Mouse (Mus musculus) limb, embryonic 12.5 days (tissue): Measurements from ENCODE around the gene Smg6. TPM values are rescaled to one million over a fixed set of nuclear protein-coding genes. Genes with fewer than 3 reads are reported as not detected.

ENCODE experiments used
- ATAC-seq: fragments of 200-750 bp; cut with Nextera tagmentation; 2 replicates; pipeline ENCODE4 v1.8.0; 2017; ENCODE audit warnings: low read depth, moderate TSS enrichment; ENCODE audit not compliant: insufficient number of reproducible peaks, insufficient read depth, low FRiP score, low TSS enrichment
- H3K27ac ChIP-seq: fragments of 300-500 bp; sonication (generic); 2 replicates; pipeline ENCODE4 v1.5.1; 2016; ENCODE audit warnings: mild to moderate bottlenecking, moderate library complexity
- H3K27me3 ChIP-seq: fragments of 300-500 bp; sonication (generic); 2 replicates; pipeline ENCODE4 v1.6.1; 2016; ENCODE audit warnings: mild to moderate bottlenecking, moderate library complexity
- H3K36me3 ChIP-seq: fragments of 300-500 bp; sonication (generic); 2 replicates; pipeline ENCODE4 v1.6.1; 2016; ENCODE audit warnings: mild to moderate bottlenecking, moderate library complexity
- H3K4me1 ChIP-seq: fragments of 300-500 bp; sonication (generic); replicated peaks from 2 replicates; pipeline ENCODE4 v1.6.1; 2016
- H3K4me2 ChIP-seq: fragments of 300-500 bp; sonication (generic); 2 replicates; pipeline ENCODE4 v1.6.1; 2016; ENCODE audit warnings: mild to moderate bottlenecking, moderate library complexity
- H3K4me3 ChIP-seq: fragments of 300-500 bp; sonication (generic); replicated peaks from 2 replicates; pipeline ENCODE4 v1.5.1; 2016; ENCODE audit warnings: mild to moderate bottlenecking
- H3K9ac ChIP-seq: fragments of 300-500 bp; sonication (generic); replicated peaks from 2 replicates; pipeline ENCODE4 v1.6.1; 2016; ENCODE audit warnings: mild to moderate bottlenecking, moderate library complexity
- H3K9me3 ChIP-seq: fragments of 300-500 bp; sonication (generic); 2 replicates; pipeline ENCODE4 v1.6.1; 2016; ENCODE audit warnings: mild to moderate bottlenecking, moderate library complexity
- WGBS: fragments of 180-500 bp; shearing (Covaris S2); methylation state at CpG from one replicate; pipeline ENCODE4 v1.1.7; 2016; 5-methylcytosine and 5-hydroxymethylcytosine counted together
- polyA plus RNA-seq: library from polyadenylated mRNA; unstranded; fragments of >200 nt; fragmentation: Nextera tagmentation; extraction: Ambion mirVana; gene quantifications from 2 replicates; pipeline ENCODE4 v1.2.1, GENCODE M21; 2016

Gene Smg6
- polyA plus RNA-seq, 1 experiment from 2014 or later = 22.7 TPM

GRCm38 (mm10) chr11:75152603-75153557, 227.3 kb downstream of the Smg6 start:
- no peak for ATAC-seq
- Histone ChIP-seq H3K36me3 (peaks cover 32% of the 10 kb centered on the region), H3K4me1 (peaks cover 56% of the 10 kb centered on the region), H3K9me3 (no peaks in the 10 kb centered on the region), H3K4me3 (no peak overlapping the region), H3K27ac (peak overlapping the region; percentile 36; the same call in 1 of the 2 replicates), H3K27me3 (no peaks in the 10 kb centered on the region), H3K4me2 (no peak overlapping the region), H3K9ac (no peak overlapping the region)
- WGBS = 74% methylated on average over 18 of the region's 18 CpGs

- peaks cover 47% of the 10 kb centered on the region for H3K4me1 ChIP-seq
- no peaks in the 10 kb centered on the region for H3K9me3 ChIP-seq
- no peak for ATAC-seq
- 79% methylated on average over 6 of the region's 6 CpGs for WGBS
- H3K4me2 ChIP-seq = no peak overlapping the region
- 0 out of 2 replicates have a peak overlapping the region, but pooled peaks have one; percentile 23 for H3K27ac ChIP-seq
- H3K4me3 ChIP-seq = no peak overlapping the region
- H3K36me3 ChIP-seq = peaks cover 35% of the 10 kb centered on the region
- no peak overlapping the region for H3K9ac ChIP-seq
- no peaks in the 10 kb centered on the region for H3K27me3 ChIP-seq
These were observed 228.5 kb downstream of the Smg6 start for GRCm38 (mm10) chr11:75154053-75154585.

GRCm38 (mm10) chr11:75155985-75156384, 230.4 kb downstream of the Smg6 start:
- H3K9me3 ChIP-seq = no peaks in the 10 kb centered on the region
- no peak for ATAC-seq
- H3K36me3 ChIP-seq = peaks cover 37% of the 10 kb centered on the region
- H3K9ac ChIP-seq = no peak overlapping the region
- no peaks in the 10 kb centered on the region for H3K27me3 ChIP-seq
- H3K4me1 ChIP-seq = peaks cover 41% of the 10 kb centered on the region
- no peak overlapping the region for H3K4me3 ChIP-seq
- peak overlapping the region; percentile 53 for H3K27ac ChIP-seq
- WGBS = 36% methylated on average over 6 of the region's 6 CpGs
- no peak overlapping the region for H3K4me2 ChIP-seq

GRCm38 (mm10) chr11:75156416-75156815, 230.8 kb downstream of the Smg6 start:
- H3K9ac ChIP-seq = no peak overlapping the region
- peak overlapping the region; percentile 53 for H3K27ac ChIP-seq
- peaks cover 37% of the 10 kb centered on the region for H3K36me3 ChIP-seq
- H3K4me3 ChIP-seq = no peak overlapping the region
- 22% methylated on average over 5 of the region's 5 CpGs for WGBS
- no peaks in the 10 kb centered on the region for H3K9me3 ChIP-seq
- peaks cover 41% of the 10 kb centered on the region for H3K4me1 ChIP-seq
- H3K4me2 ChIP-seq = no peak overlapping the region
- no peak for ATAC-seq
- H3K27me3 ChIP-seq = no peaks in the 10 kb centered on the region

- WGBS = 25% methylated on average over 4 of the region's 4 CpGs
- H3K4me3 ChIP-seq = no peak overlapping the region
- ATAC-seq = no peak
- no peaks in the 10 kb centered on the region for H3K27me3 ChIP-seq
- H3K4me2 ChIP-seq = no peak overlapping the region
- 0 out of 2 replicates have a peak overlapping the region, but pooled peaks have one; percentile 53 for H3K27ac ChIP-seq
- H3K36me3 ChIP-seq = peaks cover 42% of the 10 kb centered on the region
- no peaks in the 10 kb centered on the region for H3K9me3 ChIP-seq
- H3K9ac ChIP-seq = no peak overlapping the region; the same call in 1 of the 2 replicates
- peaks cover 41% of the 10 kb centered on the region for H3K4me1 ChIP-seq
These were observed 231.4 kb downstream of the Smg6 start for GRCm38 (mm10) chr11:75157037-75157436.

- no peak for ATAC-seq
- H3K9me3 ChIP-seq = no peaks in the 10 kb centered on the region
- no peak overlapping the region for H3K4me3 ChIP-seq
- peaks cover 51% of the 10 kb centered on the region for H3K36me3 ChIP-seq
- H3K27me3 ChIP-seq = peaks cover 2% of the 10 kb centered on the region; the same call in 1 of the 2 replicates
- H3K9ac ChIP-seq = no peak overlapping the region
- H3K27ac ChIP-seq = 0 out of 2 replicates have a peak overlapping the region, but pooled peaks have one; percentile 17
- peaks cover 43% of the 10 kb centered on the region for H3K4me1 ChIP-seq
- H3K4me2 ChIP-seq = no peak overlapping the region
- 38% methylated on average over 2 of the region's 2 CpGs for WGBS
These were observed 232.3 kb downstream of the Smg6 start for GRCm38 (mm10) chr11:75157901-75158300.

- Histone ChIP-seq H3K4me1 (peaks cover 46% of the 10 kb centered on the region), H3K27ac (peak overlapping the region; percentile 17; the same call in 1 of the 2 replicates), H3K4me3 (no peak overlapping the region), H3K36me3 (peaks cover 56% of the 10 kb centered on the region), H3K4me2 (no peak overlapping the region), H3K27me3 (peaks cover 7% of the 10 kb centered on the region), H3K9me3 (no peaks in the 10 kb centered on the region), H3K9ac (no peak overlapping the region)
- WGBS = 92% methylated on average over 14 of the region's 14 CpGs
- ATAC-seq = no peak
These were observed 232.8 kb downstream of the Smg6 start for GRCm38 (mm10) chr11:75158432-75158831.

- Histone ChIP-seq H3K27ac (no peak overlapping the region), H3K9me3 (no peaks in the 10 kb centered on the region), H3K27me3 (peaks cover 19% of the 10 kb centered on the region), H3K4me1 (peaks cover 38% of the 10 kb centered on the region), H3K36me3 (peaks cover 68% of the 10 kb centered on the region), H3K9ac (no peak overlapping the region), H3K4me3 (no peak overlapping the region), H3K4me2 (no peak overlapping the region)
- WGBS = 63% methylated on average over 2 of the region's 2 CpGs
- no peak for ATAC-seq
These were observed 233.9 kb downstream of the Smg6 start for GRCm38 (mm10) chr11:75159564-75159963.

- Histone ChIP-seq H3K9me3 (no peaks in the 10 kb centered on the region), H3K4me2 (no peak overlapping the region), H3K27me3 (peaks cover 32% of the 10 kb centered on the region), H3K9ac (no peak overlapping the region), H3K36me3 (peaks cover 81% of the 10 kb centered on the region), H3K27ac (no peak overlapping the region), H3K4me1 (peaks cover 43% of the 10 kb centered on the region), H3K4me3 (no peak overlapping the region)
- no peak for ATAC-seq
- WGBS = 86% methylated on average over 7 of the region's 7 CpGs
These were observed 235.3 kb downstream of the Smg6 start for GRCm38 (mm10) chr11:75160954-75161353.

GRCm38 (mm10) chr11:75161417-75162008, 235.9 kb downstream of the Smg6 start:
- Histone ChIP-seq H3K4me2 (no peak overlapping the region), H3K9me3 (no peaks in the 10 kb centered on the region), H3K4me1 (peaks cover 43% of the 10 kb centered on the region), H3K4me3 (no peak overlapping the region), H3K27me3 (peaks cover 38% of the 10 kb centered on the region), H3K9ac (no peak overlapping the region), H3K36me3 (peaks cover 82% of the 10 kb centered on the region), H3K27ac (peak overlapping the region; percentile 45; the same call in 1 of the 2 replicates)
- ATAC-seq = no peak
- 69% methylated on average over 4 of the region's 4 CpGs for WGBS

- Histone ChIP-seq H3K9me3 (no peaks in the 10 kb centered on the region), H3K4me1 (peaks cover 43% of the 10 kb centered on the region), H3K9ac (peak overlapping the region; percentile 5; the same call in 1 of the 2 replicates), H3K4me3 (no peak overlapping the region), H3K4me2 (no peak overlapping the region), H3K36me3 (peaks cover 88% of the 10 kb centered on the region), H3K27me3 (peaks cover 49% of the 10 kb centered on the region), H3K27ac (no peak overlapping the region)
- 91% methylated on average over 12 of the region's 12 CpGs for WGBS
- no peak for ATAC-seq
These were observed 237.0 kb downstream of the Smg6 start for GRCm38 (mm10) chr11:75162591-75163080.
